Mouse (Mus musculus): ENCODE data around the gene Pef1.

The Pef1 gene

DNA sequence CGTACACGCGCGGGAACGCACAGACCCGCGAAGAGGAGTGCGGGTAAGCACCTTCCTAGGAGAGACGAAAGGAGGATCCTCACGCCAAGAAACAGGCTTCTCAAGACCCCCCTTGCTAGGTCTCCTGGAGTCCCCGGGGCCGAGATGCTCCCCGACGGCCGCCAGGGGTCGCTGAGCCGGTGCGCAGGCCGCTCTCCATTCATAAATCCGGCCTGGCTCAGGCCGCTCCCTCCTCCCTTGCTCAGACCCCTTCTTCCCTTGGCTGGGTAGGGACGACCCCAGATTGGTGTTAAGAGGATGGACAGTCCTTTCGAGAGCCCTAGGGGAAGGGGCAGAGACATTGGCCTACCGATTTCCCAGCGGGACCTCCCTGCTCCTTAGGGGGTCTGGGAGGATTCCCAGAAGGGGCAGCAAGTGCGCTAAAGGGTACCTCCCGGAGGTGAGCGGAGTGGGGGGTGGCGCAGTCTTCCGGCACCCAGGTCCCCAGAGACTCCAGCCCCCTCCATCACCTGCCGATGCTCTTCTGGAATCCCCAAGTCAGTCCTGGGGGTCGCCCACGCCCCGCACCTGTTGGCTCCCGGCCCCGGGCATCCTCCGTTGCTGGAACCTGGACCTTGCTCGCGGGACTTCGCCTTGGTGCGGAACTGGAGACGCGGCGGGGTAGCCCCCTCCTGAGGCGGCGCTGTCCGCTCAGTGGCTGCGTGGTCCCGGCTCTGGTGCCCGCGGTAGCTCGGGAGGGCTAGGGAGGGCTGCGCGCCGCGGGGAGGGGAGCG is 36.3 kb downstream of the Pef1 start:
- peak; percentile 71 for DNase-seq (ENCODE audit: low read depth, low spot score)

- DNase-seq (ENCODE audit: low read depth, low spot score), result no peak
Observed at GRCm38 (mm10) chr4:130139214-130139492, 36.8 kb downstream of the Pef1 start, which contains the start of gene Hcrtr1. TSS of gene Hcrtr1 (minus strand) at chr4:130139359.

DNA sequence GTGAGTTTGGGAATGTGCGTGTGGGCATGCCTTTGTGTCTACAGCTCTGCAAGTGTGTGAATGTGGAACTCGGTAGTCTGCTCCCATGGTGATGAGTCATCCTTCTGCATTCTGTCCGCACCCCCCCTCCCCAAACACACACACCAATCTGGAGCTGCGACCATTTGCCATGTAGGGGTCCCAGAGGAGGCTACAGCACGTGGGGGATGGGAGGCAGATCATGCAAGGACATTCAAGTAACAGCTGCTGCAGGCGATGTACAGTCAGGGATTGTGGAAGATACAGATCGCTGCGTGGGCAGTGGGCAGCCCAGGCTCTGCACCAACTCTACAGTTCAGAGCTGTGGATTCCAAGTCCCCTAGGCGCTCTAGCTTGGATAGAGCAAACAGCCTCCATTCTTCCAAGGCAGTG is 38.6 kb downstream of the Pef1 start:
- DNase-seq (ENCODE audit: low read depth, low spot score), result no peak

DNA sequence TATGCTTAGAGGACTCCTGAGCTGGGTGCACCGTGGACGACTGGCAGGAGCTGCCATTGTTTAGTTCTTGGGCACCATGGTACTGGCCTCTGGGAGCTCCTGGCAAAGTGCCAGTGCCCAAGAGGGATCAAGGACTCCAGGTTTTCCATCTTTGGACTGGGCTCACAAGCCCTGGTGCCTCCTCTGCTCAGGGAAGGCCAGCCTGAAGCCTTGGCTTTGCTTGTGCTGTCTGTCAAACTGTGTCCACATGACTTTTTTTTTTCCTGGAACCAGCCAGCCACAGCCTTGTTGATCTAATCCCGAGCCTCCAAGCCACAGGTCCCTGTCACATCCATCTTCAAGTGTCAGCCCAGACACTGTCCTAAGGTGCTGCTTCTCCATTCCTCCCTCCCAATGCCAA is 39.4 kb downstream of the Pef1 start:
- no peak for DNase-seq (ENCODE audit: low read depth, low spot score)

DNA sequence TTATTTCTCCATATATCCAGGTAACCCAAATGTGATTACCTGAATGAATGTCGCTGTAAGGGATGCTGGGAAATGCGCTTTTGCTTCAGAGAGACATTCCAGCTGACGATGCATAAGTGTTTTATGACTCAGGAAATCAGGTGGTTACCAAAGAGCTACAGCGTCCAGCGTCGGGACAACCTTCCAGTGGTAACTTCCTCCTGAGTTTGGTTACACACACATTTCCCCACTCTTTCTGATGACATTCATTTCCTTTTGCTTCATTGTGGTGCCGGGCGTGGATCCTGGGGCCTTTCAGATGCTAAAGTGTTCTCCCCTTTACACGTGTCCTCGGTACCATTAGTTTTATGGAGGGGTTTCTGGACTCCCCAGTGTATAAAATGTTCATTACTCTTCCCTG is 46.0 kb downstream of the Pef1 start:
- DNase-seq (ENCODE audit: low read depth, low spot score), result no peak

- DNase-seq (ENCODE audit: low read depth, low spot score), result no peak
Observed at GRCm38 (mm10) chr4:130154250-130154649, 51.9 kb downstream of the Pef1 start.

DNA sequence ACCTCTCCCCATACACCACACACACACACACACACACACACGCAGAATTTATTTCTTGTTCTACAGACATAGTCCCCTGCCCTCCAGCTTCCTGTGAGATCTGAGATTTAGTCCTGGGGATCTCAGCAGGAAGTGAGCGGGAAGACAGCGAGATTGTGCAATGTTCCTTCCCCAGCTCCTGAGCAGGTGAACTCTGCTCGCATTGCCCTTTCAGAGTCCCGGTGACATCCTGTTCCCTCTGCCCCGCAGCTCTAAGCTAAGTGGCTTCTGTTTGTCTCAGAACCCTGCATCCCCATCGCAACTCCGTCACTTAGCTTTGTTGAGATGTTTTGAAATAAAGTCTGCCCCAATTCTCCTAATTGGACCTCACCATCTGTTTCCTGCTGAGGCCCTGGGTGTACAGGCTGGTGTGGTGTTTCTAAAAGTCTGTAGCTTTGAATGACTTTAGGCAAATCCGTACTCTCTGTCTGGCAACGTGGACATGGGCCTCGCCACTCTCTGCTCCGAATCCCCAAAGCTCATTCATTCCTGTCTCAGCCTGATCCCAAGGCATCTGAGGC is 54.5 kb downstream of the Pef1 start:
- DNase-seq (ENCODE audit: low read depth, low spot score), result no peak

DNA sequence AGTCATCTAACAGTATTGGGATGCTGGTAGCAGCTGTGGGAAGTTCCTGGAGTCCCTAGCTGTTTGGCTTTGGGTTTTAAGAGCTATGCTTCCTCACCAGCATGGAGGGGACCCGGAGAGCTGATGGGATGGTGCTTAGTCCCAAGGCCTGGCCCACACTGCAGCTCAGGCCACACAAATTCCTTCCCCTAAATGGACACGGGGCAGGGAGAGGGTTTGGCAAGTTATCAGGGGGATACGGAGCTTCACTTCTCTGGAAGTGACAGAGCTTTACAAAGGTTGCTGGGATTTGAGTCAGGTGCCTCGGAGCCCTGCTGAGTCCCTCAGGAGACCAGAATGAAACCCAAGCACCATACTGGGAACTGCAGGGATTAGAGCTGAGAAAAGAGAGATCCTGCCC is 59.0 kb downstream of the Pef1 start:
- no peak for DNase-seq (ENCODE audit: low read depth, low spot score)

GRCm38 (mm10) chr4:130163391-130163861 is 61.1 kb downstream of the Pef1 start:
- no peak for DNase-seq (ENCODE audit: low read depth, low spot score)

DNA sequence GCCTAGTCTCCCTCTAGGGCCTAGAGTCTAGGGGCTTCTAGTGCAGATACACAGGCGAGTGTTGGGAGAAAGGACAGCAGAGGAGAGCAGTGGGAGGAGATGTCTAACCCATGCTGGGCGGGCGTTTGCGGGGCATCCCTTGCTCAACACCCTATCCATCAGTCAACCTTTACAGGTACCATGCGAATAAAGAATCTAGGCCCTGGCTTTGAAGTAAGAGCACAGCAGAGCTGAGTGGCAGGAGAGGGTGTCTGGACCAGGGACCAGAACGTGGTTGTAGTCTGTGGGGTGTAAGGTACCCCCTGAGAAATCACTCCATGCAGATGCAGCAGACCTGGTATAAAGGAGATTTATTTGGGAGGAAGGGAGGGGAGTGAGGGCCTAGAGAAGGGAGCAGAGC is 61.8 kb downstream of the Pef1 start:
- DNase-seq (ENCODE audit: low read depth, low spot score), result no peak

DNA sequence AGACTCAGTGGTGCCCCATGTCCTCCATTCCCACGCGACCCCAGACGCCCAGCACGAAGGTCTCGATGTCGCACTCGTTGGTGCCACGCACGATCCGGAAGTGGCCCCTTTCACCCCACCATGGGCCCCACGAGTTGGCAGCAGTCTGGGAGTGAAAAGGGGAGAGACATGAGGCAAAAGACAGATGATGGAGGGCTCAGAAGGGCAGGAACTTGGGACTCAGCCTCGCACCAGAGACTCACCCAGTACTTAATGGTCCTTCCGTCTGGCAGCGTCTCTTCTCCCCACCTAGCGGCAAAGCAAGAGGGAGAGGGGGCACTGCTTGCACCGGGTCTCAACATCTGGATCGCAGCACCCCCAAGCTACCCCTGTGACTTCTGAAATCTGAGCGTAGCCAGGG is 63.7 kb downstream of the Pef1 start:
- no peak for DNase-seq (ENCODE audit: low read depth, low spot score)

GRCm38 (mm10) chr4:130166592-130166991 is 64.2 kb downstream of the Pef1 start:
- no peak for DNase-seq (ENCODE audit: low read depth, low spot score)

- DNase-seq (ENCODE audit: low read depth, low spot score), result no peak
Observed at GRCm38 (mm10) chr4:130167321-130167720, 65.0 kb downstream of the Pef1 start.

DNA sequence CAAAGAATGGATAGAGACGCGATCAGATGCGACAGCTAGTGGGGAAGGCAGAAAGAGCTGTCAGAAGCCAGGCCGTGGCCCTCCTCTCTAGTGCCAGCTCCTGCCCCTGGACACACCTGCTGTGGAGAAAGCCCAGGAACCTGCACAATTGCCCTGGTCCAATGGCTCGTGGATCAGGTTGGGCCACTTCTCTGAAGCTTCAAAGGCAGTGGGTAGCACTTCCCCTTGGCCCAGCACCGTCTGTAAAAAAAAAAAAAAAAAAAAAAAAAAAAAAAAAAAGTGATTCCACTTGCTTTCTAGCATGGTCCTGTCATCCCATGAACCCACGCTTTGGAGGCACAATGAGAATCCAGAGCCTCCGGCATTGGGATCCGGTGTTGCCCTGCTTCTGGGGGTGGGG is 65.5 kb downstream of the Pef1 start:
- no peak for DNase-seq (ENCODE audit: low read depth, low spot score)

DNA sequence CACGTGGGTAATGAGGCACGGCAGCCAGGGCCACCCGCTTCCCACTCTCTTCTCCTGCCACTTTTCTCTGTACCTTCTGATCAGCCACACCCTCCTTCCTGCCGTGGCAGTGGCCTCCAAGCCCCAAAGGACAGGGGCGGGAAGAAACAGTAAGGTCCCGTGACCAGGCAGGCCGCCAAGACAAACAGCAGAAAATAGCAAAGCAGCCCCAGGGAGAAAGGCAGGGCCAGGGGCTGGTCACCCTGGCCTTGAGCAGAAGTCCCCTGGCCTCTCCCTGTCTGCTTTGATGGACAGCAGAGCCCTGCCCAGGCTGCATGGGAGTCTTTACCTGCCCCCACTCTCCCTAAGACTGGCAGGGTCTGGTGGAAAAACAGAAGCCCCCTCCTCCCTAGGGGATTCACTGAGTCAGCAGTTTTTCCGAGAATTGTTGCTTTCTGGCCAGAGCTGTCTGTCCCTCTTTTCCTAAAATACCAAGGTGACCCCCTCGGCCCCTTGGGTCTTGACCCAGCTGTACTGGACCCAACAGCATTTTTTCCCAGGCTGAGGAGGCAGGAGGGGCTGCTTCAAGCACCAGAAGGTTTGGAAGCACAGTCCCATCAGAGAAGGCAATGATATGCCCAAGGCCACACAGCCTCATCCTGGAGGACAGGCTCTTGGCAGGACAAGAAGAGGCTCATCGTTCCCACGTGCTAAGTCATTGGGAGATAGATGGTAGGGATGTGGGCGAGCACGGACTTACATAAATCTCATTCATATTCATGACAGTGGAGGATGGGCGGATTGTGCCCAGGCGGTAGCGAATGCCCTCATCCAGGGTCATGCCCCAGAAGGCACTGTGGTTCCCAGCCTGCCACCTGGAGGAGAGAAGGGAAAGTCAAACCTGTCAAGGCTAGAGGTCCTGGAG is 66.2 kb downstream of the Pef1 start:
- no peak for DNase-seq (ENCODE audit: low read depth, low spot score)

GRCm38 (mm10) chr4:130169411-130169971 is 67.1 kb downstream of the Pef1 start:
- DNase-seq (ENCODE audit: low read depth, low spot score), result no peak

DNA sequence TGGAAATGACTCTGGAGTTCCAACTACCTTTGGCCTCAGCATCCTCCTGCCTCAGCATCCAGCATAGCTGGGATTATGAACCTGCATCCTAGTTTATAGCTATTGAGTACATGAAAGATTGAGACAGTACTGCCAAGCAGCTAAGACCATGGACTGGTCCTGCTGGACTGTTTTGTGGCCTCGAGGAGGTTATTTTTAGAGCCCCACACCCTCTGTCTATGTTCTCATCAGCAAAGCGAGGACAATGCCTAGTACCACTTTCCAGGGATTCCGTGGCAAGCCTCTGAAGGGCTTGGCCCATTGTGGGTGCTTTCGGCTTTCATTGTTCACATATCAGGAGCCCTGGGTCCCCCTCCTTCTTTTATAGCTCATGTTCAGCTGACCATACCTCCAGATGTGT is 68.0 kb downstream of the Pef1 start:
- no peak for DNase-seq (ENCODE audit: low read depth, low spot score)

- no peak for DNase-seq (ENCODE audit: low read depth, low spot score)
Observed at GRCm38 (mm10) chr4:130171951-130172765, 69.8 kb downstream of the Pef1 start.

DNA sequence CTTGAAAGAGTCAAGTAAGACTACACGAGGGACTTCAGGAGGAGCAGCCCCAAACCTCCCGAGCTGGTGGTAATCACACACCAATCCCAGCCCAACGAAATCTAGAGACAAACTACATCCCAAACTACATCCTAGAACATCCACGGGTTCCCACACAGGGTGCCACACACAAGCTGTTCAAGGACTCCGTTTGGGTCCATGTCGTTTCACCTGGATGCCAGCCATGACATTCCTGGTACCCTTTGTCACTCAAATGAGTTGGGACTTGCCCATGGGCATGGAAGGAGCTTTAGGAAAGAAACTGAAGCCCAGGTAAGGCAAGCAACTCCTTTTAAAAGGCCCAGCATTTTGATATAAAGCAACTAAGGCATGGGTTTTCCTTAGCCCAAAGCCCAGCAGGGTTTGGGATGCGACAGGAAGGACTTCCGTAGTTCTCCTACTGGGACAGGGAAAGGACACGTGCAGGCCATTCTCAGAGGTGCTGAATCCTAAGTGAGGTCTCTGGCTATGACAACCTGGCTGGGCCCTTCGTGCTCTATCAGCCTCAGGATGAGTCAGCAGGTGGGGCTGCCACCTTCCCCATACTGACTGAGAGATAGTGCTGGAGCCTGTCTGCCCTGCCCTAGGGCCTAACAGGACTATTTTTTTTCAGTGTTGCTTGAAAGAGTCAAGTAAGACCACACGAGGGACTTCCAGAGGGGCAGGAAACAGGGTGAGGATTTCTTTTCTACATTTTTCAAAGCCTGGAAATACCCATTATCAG is 70.9 kb downstream of the Pef1 start:
- no peak for DNase-seq (ENCODE audit: low read depth, low spot score)

DNA sequence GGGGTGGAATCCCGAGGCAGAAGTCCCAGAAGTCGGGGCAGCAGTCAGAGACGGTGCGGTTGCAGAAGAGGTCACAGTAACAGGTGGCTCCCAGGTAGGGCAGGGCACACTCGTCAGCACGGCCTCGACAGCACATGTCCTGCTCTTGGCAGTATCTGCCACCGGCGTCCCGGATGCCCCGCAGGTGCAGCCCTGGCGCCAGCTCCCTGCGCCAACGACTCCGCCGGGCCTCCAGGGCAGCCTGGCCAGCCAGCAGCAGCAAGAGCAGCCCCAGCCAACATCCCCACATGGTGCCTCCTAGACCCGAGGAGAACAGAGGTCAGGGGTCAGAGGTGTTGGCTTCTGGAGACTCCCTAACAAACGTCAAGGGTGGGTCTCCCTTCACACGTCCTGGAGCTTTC is 71.6 kb downstream of the Pef1 start:
- DNase-seq (ENCODE audit: low read depth, low spot score), result no peak

Measured in retina, postnatal 7 days (tissue).